Mouse (Mus musculus) layer of hippocampus, adult 9-10 months (tissue): Measurements from ENCODE around the gene Cacna2d1.

Experiments
- DNase-seq: peaks from one replicate; pipeline ENCODE4 v3.0.0; 2022; ENCODE audit warnings: low spot score

Gene Cacna2d1

GRCm38 (mm10) chr5:16418504-16418903 is 484.0 kb downstream of the Cacna2d1 start:
- DNase-seq: no peak
